Mouse (Mus musculus) small intestine, adult 2 months (tissue): ENCODE measurements around the gene Tmem262. TPM values are rescaled to one million over a fixed set of nuclear protein-coding genes. Genes with fewer than 3 reads are reported as not detected.

Experiments used
- H3K27ac ChIP-seq: fragments of 200-500 bp; 2 replicates; pipeline ENCODE4 v1.5.1; 2012; ENCODE audit warnings: low read depth, low read length, control low read depth, inconsistent platforms; ENCODE audit not compliant: insufficient read depth
- H3K27me3 ChIP-seq: fragments of 200-500 bp; 2 replicates; pipeline ENCODE4 v1.6.1; 2012; ENCODE audit warnings: mild to moderate bottlenecking, moderate library complexity, low read length, inconsistent platforms; ENCODE audit not compliant: control insufficient read depth, insufficient read depth
- H3K36me3 ChIP-seq: fragments of 200-500 bp; 2 replicates; pipeline ENCODE4 v1.6.1; 2012; ENCODE audit warnings: mild to moderate bottlenecking, low read length, control low read depth, inconsistent platforms; ENCODE audit not compliant: control insufficient read depth, insufficient read depth
- H3K4me1 ChIP-seq: fragments of 200-500 bp; 2 replicates; pipeline ENCODE4 v1.6.1; 2012; ENCODE audit warnings: low read length, inconsistent platforms, mixed read lengths; ENCODE audit not compliant: control insufficient read depth, insufficient read depth, insufficient read length
- H3K4me3 ChIP-seq: fragments of 200-500 bp; 2 replicates; pipeline ENCODE4 v1.5.1; 2012; ENCODE audit warnings: low read depth, mild to moderate bottlenecking, control low read depth, inconsistent platforms, low read length, moderate library complexity
- CTCF ChIP-seq: fragments of 200-500 bp; IDR thresholded peaks from 2 replicates; pipeline ENCODE4 v1.5.1; 2012; ENCODE audit warnings: low read depth, mild to moderate bottlenecking, control low read depth, inconsistent platforms, low read length, moderate library complexity, mixed read lengths; ENCODE audit not compliant: insufficient replicate concordance, insufficient read length; ENCODE audit errors: extremely low read depth
- POLR2A ChIP-seq: fragments of 200-500 bp; IDR thresholded peaks from 2 replicates; pipeline ENCODE4 v1.6.1; 2012; ENCODE audit warnings: low read depth, mild to moderate bottlenecking, control low read depth, inconsistent platforms, low read length, moderate library complexity
- WGBS: fragments of 180-500 bp; shearing (Covaris S2); methylation state at CpG from one replicate; pipeline ENCODE4 v1.1.7; 2018; 5-methylcytosine and 5-hydroxymethylcytosine counted together
- polyA plus RNA-seq: library from polyadenylated mRNA; depleted of rRNA; stranded (reverse); fragments of >200 nt; gene quantifications from 2 replicates; pipeline ENCODE4 v1.2.3, GENCODE M21; 2012; rRNA removed

Gene Tmem262
- polyA plus RNA-seq, 1 experiment = not detected

GRCm38 (mm10) chr19:6124898-6125297 lies 45.1 kb downstream of the Tmem262 start:
- 82% methylated on average over 2 of the region's 2 CpGs for WGBS
- H3K27ac ChIP-seq = no peak overlapping the region
- no peak overlapping the region for H3K4me3 ChIP-seq
- no peaks in the 10 kb centered on the region for H3K27me3 ChIP-seq
- H3K36me3 ChIP-seq = 0 out of 2 replicates have a peak, but pooled peaks cover 1% of the 10 kb centered on the region
- TF ChIP-seq CTCF (no peak), POLR2A (no peak)
- H3K4me1 ChIP-seq = peaks cover 24% of the 10 kb centered on the region

- 23% methylated on average over 4 of the region's 4 CpGs for WGBS
- H3K27ac ChIP-seq = no peak overlapping the region
- no peaks in the 10 kb centered on the region for H3K36me3 ChIP-seq
- peaks cover 14% of the 10 kb centered on the region for H3K4me1 ChIP-seq
- H3K4me3 ChIP-seq = no peak overlapping the region
- TF ChIP-seq CTCF (peak; percentile 57; the same call in 1 of the 2 replicates), POLR2A (no peak)
- H3K27me3 ChIP-seq = no peaks in the 10 kb centered on the region
These were observed 46.5 kb downstream of the Tmem262 start for GRCm38 (mm10) chr19:6126289-6126688.

- H3K4me1 ChIP-seq = peaks cover 12% of the 10 kb centered on the region
- no peaks in the 10 kb centered on the region for H3K36me3 ChIP-seq
- H3K4me3 ChIP-seq = peak overlapping the region; percentile 71
- peak overlapping the region; percentile 92; the same call in 1 of the 2 replicates for H3K27ac ChIP-seq
- TF ChIP-seq POLR2A = no peak
- no peak for TF ChIP-seq CTCF
- no peaks in the 10 kb centered on the region for H3K27me3 ChIP-seq
- 36% methylated on average over 10 of the region's 10 CpGs for whole genome bisulfite sequencing
These were observed 47.2 kb downstream of the Tmem262 start for GRCm38 (mm10) chr19:6126789-6127580.

GRCm38 (mm10) chr19:6127760-6128341 lies 48.0 kb downstream of the Tmem262 start, which contains the start of gene Snx15:
TSS of gene Snx15 (minus strand) at chr19:6128304.
- Histone ChIP-seq H3K4me3 (peak within 1 kb of the TSS; percentile 71), H3K27me3 (no peaks in the 10 kb centered on the region), H3K27ac (peak within 1 kb of the TSS; percentile 92), H3K36me3 (no peaks in the 10 kb centered on the region), H3K4me1 (peaks cover 6% of the 10 kb centered on the region; the same call in 1 of the 2 replicates)
- WGBS = under 1% methylated on average over 32 of the region's 32 CpGs
- TF ChIP-seq POLR2A (peak; percentile 32; the same call in 1 of the 2 replicates), CTCF (no peak)

Other genes with a start within 250 kb of the Tmem262 start
- 32.1 and 62.1 TPM in 2 replicates for gene Frmd8, start 204.8 kb upstream of the Tmem262 start, polyA plus RNA-seq
- 207 and 241 TPM in 2 replicates for gene Slc25a45, start 202.2 kb upstream of the Tmem262 start, polyA plus RNA-seq
- gene Tigd3, start 185.9 kb upstream of the Tmem262 start, polyA plus RNA-seq = 0.90 and 2.0 TPM in 2 replicates
- gene Dpf2, start 167.0 kb upstream of the Tmem262 start, polyA plus RNA-seq = 34.1 and 64.3 TPM in 2 replicates
- 10.3 and 30.6 TPM in 2 replicates for gene Cdc42ep2, start 155.2 kb upstream of the Tmem262 start, polyA plus RNA-seq
- gene Pola2, start 115.8 kb upstream of the Tmem262 start, polyA plus RNA-seq = 14.2 and 40.8 TPM in 2 replicates
- gene Slc22a20, start 93.9 kb upstream of the Tmem262 start, polyA plus RNA-seq = 0.08 TPM in 1 of 2 replicates, not detected in the other
- 30.9 and 129 TPM in 2 replicates for gene Capn1, start 64.1 kb upstream of the Tmem262 start, polyA plus RNA-seq
- 70.9 and 103 TPM in 2 replicates for gene Syvn1, start 33.5 kb upstream of the Tmem262 start, polyA plus RNA-seq
- 7.6 and 14.8 TPM in 2 replicates for gene Mrpl49, start 22.2 kb upstream of the Tmem262 start, polyA plus RNA-seq
- 1,660 and 2,469 TPM in 2 replicates for gene Fau, start 22.2 kb upstream of the Tmem262 start, polyA plus RNA-seq
- gene Znhit2, start 18.8 kb upstream of the Tmem262 start, polyA plus RNA-seq = 56.8 and 78.1 TPM in 2 replicates
- gene Tm7sf2, start 11.7 kb upstream of the Tmem262 start, polyA plus RNA-seq = 30.6 and 49.4 TPM in 2 replicates
- gene Vps51, start 2.8 kb upstream of the Tmem262 start, polyA plus RNA-seq = 46.5 and 84.2 TPM in 2 replicates
- not detected in 2 replicates for gene Gm28374, start 2.2 kb downstream of the Tmem262 start, polyA plus RNA-seq
- 62.1 and 119 TPM in 2 replicates for gene Zfpl1, start 4.9 kb downstream of the Tmem262 start, polyA plus RNA-seq
- gene Cdca5, start 5.0 kb downstream of the Tmem262 start, polyA plus RNA-seq = 1.6 and 2.6 TPM in 2 replicates
- not detected in 2 replicates for gene AC131692.1, start 14.4 kb downstream of the Tmem262 start, polyA plus RNA-seq
- gene Naaladl1, start 25.7 kb downstream of the Tmem262 start, polyA plus RNA-seq = 46.7 and 1,874 TPM in 2 replicates
- gene Sac3d1, start 38.6 kb downstream of the Tmem262 start, polyA plus RNA-seq = 35.7 and 46.4 TPM in 2 replicates
- 19.8 and 41.8 TPM in 2 replicates for gene Snx15, start 48.3 kb downstream of the Tmem262 start, polyA plus RNA-seq
- 67.6 and 146 TPM in 2 replicates for gene Batf2, start 61.0 kb downstream of the Tmem262 start, polyA plus RNA-seq
- gene Arl2, start 61.5 kb downstream of the Tmem262 start, polyA plus RNA-seq = 62.7 and 98.9 TPM in 2 replicates
- 0.17 and 1.7 TPM in 2 replicates for gene Majin, start 104.4 kb downstream of the Tmem262 start, polyA plus RNA-seq
- gene Gpha2, start 146.3 kb downstream of the Tmem262 start, polyA plus RNA-seq = 0.74 TPM in 1 of 2 replicates, not detected in the other
- gene Ppp2r5b, start 155.8 kb downstream of the Tmem262 start, polyA plus RNA-seq = 64.2 and 112 TPM in 2 replicates
- gene Atg2a, start 161.6 kb downstream of the Tmem262 start, polyA plus RNA-seq = 37.0 and 68.8 TPM in 2 replicates
- 315 and 714 TPM in 2 replicates for gene Ehd1, start 196.7 kb downstream of the Tmem262 start, polyA plus RNA-seq
- 26.0 and 53.2 TPM in 2 replicates for gene Cdc42bpg, start 226.4 kb downstream of the Tmem262 start, polyA plus RNA-seq